Mouse (Mus musculus) granulocyte monocyte progenitor cell, adult 5-6 weeks (primary cell): ENCODE measurements around the gene Ubp1. TPM values are rescaled to one million over a fixed set of nuclear protein-coding genes. Genes with fewer than 3 reads are reported as not detected.
"Not testable (repeated sequence)": the region's sequence is repeated elsewhere in the genome, so short reads cannot be mapped to it uniquely, and the experiment has no call there.

Experiments used
- ATAC-seq: replicated peaks from 2 replicates; pipeline ENCODE4 v1.8.0; 2016; ENCODE audit warnings: mild to moderate bottlenecking, moderate TSS enrichment, inconsistent platforms; ENCODE audit not compliant: poor library complexity, severe bottlenecking
- total RNA-seq, 2 experiments: library from RNA; stranded (forward) in 1 of 2; stranded (reverse) in 1 of 2; fragments of 200-712, 200-1000 nt in 1 of 2; fragments of >200 nt in 1 of 2; fragmentation: Nextera tagmentation in 1 of 2; gene quantifications; 2 replicates each; pipeline ENCODE4 v1.2.3; 2014 to 2017

Gene Ubp1
- total RNA-seq (2014; fragmentation: Nextera tagmentation) (65.3 and 72.3 TPM in 2 replicates), total RNA-seq (2017) (52.0 and 66.7 TPM in 2 replicates)

GRCm38 (mm10) chr9:113930534-113931374 is at the start of gene Ubp1:
Gene Ubp1, plus strand, starts transcription at chr9:113930934.
- peak; percentile 76 for ATAC-seq

- peak; percentile 88 for ATAC-seq
These were observed 35.8 kb upstream of the Ubp1 start for GRCm38 (mm10) chr9:113894903-113895302.

- ATAC-seq: no peak
These were observed 27.6 kb upstream of the Ubp1 start for GRCm38 (mm10) chr9:113903136-113903535.

GRCm38 (mm10) chr9:113904315-113904714 is 26.4 kb upstream of the Ubp1 start:
- not testable (repeated sequence) for ATAC-seq

GRCm38 (mm10) chr9:113915789-113916188 is 14.9 kb upstream of the Ubp1 start:
- ATAC-seq: no peak

- ATAC-seq: no peak
These were observed 8.1 kb upstream of the Ubp1 start for GRCm38 (mm10) chr9:113922677-113923076.

- ATAC-seq: no peak
These were observed 5.9 kb upstream of the Ubp1 start for GRCm38 (mm10) chr9:113924883-113925282.

GRCm38 (mm10) chr9:113928591-113928990 is 2.1 kb upstream of the Ubp1 start:
- ATAC-seq: peak; percentile 68

- no peak for ATAC-seq
These were observed 1.1 kb upstream of the Ubp1 start for GRCm38 (mm10) chr9:113929676-113930075.

GRCm38 (mm10) chr9:113931375-113932099 is 803 bp downstream of the Ubp1 start:
- no peak for ATAC-seq

- peak; percentile 26 for ATAC-seq
These were observed 1.4 kb downstream of the Ubp1 start for GRCm38 (mm10) chr9:113932100-113932470.

- no peak for ATAC-seq
These were observed 1.8 kb downstream of the Ubp1 start for GRCm38 (mm10) chr9:113932501-113932900.

- ATAC-seq: no peak
These were observed 4.9 kb downstream of the Ubp1 start for GRCm38 (mm10) chr9:113935638-113936037.

GRCm38 (mm10) chr9:113939063-113939850 is 8.5 kb downstream of the Ubp1 start:
- no peak for ATAC-seq

- peak; percentile 85 for ATAC-seq
These were observed 10.5 kb downstream of the Ubp1 start for GRCm38 (mm10) chr9:113941103-113941805.

- no peak for ATAC-seq
These were observed 12.6 kb downstream of the Ubp1 start for GRCm38 (mm10) chr9:113943372-113943771.

GRCm38 (mm10) chr9:113947216-113947615 is 16.5 kb downstream of the Ubp1 start:
- ATAC-seq: no peak

- no peak for ATAC-seq
These were observed 27.0 kb downstream of the Ubp1 start for GRCm38 (mm10) chr9:113957777-113958176.

GRCm38 (mm10) chr9:113963718-113964117 is 33.0 kb downstream of the Ubp1 start:
- no peak for ATAC-seq

- ATAC-seq: no peak
These were observed 33.7 kb downstream of the Ubp1 start for GRCm38 (mm10) chr9:113964415-113964814.
